Mouse (Mus musculus): ENCODE data around the gene Gria4.
"Not testable (repeated sequence)": the region's sequence is repeated elsewhere in the genome, so short reads cannot be mapped to it uniquely, and the experiment has no call there.

Gene Gria4

DNA sequence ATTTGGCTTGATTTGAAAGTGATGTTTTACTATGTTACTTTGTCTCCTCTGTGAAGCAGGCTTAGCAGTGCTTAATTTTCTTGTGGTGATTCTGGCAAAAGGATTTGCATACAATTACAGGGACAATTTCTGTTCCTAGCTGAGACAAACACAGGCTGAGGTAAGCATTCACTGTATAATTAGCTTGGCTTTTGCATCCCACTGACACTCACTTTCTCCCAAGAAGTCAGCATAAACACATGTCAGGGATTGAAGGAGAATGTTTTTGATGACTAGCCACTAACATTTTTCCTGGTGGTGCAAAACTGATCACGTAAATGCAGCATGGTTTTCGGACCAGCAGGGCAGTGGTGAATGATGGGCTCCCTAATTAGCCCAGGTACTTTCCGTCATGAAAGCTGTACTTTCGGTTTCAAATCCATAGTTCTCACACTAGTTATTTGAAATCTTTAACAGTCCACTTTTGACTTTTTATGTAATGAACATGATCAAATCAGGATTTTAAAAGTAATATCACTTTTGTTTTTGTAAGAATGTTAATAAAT is 240.5 kb downstream of the Gria4 start:
- DNase-seq = no peak

DNA sequence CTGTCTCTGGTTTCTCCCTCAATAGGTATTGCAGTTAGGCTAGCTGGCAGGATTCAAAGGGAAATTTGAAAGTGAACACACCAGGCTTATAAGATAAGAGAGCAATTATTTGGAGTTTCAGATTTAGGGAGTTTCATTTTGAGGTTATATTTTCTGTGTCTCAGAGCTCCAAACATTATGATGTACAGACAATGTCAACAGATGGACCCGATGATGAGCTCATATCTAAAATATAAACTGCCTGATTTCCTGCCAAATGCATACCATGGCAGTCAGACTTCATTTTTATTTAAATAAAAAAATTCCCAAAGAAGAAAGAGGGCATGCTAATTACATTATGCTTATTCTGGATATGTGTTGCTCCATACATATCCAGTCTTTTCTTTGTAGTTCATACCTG is 256.8 kb downstream of the Gria4 start:
- DNase-seq = no peak

DNA sequence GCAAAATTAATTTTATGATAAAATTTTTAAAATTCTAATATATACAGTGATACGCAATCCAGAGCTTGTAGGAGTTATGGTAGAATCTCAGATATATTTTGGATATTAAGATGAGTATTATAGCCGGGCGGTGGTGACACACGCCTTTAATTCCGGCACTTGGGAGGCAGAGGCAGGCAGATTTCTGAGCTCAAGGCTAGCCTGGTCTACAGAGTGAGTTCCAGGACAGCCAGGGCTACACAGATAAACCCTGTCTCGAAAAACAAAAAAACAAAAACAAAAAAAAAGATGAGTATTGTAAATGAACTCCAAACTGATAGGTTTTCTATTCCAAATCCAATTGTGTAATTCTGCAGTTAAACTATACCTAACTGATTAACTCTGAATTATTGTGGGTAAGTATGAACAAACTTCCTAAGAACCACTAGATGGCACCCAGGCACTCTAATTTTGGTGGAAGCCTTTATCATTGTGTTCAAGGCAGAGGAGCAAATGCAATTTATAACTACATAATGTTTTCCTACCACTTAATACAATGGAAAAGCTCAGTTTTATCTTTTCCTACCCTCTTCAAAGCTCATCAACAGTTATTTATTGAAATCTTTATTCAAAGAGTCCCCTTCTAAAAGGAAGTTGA is 259.4 kb downstream of the Gria4 start:
- no peak for DNase-seq

DNA sequence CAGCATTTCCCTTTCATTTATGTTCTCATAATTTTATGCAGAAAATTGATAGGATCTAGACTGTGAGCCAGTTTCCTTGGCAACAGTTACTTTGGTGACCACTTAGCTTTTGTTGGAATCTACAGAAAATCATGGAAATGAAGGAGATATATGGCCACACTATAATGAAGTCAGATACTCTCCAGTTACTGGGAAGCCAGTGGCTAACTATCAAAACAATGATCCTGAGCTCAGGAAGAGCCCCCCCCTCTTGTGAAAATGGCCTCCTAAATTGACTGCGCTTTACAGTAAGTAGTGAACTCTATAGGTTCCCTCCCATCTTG is 281.5 kb downstream of the Gria4 start:
- DNase-seq = no peak

DNA sequence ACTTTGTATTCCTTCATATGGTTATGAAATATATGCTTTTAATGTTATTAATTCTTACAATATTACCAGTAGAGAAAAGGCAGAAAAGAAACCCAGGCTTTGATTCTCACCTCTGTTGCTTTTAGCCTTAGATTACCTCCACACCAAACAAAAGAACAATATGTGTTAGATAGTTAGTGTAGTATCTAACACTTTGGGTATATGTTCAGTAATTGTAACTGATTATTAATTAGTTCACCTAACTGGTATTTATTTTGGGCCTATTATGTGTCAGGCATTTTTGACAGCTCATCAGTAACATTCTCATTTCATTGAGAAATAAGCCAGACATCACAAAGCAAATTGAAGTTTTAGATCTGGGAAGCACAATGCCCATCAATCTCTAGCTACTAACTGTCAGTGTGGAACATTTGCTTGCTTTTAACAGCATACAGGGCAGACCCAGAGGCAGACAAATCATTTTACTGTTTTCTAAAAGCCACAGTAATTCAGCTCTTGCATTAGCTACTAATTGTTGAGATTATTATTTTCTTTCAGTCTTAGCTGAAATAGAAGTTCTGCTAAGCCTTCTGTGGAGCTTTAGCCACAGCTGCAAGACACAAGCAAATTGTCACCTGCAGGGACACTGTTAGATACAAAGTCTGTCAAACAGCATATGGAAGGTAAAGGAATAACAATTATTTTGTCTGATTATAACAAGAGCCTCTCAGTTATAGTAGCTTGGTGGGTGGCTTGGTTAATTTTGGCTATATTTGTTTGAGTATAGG is 282.1 kb downstream of the Gria4 start:
- no peak for DNase-seq

DNA sequence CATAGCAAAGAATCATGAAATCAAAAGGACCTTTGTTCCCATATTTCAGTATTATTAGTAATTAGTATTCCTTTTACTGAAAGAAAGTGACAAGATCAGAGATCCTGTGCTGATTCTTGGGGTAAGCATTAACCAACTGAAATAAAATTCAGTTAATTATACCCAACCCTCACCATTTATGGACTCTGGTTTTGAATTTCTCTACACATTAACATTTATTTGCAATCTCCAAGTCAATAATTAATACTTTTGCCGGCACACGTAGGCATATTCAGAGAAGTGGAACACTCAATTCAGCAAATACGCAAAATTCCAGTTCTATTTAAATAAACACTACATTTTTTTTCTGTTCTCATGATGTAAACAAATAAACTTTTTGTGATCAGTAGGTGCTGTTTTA is 289.9 kb downstream of the Gria4 start:
- DNase-seq = no peak

DNA sequence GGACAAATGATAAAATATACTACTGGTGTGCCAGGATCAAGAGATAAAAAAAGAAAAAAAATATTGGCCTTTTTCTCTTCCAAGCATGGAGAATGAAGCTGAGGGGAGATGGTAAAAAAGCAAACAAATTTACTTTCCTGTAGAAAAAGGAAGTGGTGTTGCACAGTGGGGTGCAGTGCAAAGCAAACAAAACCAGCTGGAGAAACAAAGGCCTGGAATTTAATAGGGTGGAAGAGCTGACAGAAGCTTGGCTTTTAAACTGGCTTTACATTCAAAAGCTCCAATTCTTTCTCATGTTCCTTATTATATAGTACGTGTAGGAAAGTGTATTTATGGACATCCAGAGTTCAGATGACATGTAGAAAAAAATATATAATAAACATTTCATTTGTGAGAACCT is 290.9 kb downstream of the Gria4 start:
- no peak for DNase-seq

DNA sequence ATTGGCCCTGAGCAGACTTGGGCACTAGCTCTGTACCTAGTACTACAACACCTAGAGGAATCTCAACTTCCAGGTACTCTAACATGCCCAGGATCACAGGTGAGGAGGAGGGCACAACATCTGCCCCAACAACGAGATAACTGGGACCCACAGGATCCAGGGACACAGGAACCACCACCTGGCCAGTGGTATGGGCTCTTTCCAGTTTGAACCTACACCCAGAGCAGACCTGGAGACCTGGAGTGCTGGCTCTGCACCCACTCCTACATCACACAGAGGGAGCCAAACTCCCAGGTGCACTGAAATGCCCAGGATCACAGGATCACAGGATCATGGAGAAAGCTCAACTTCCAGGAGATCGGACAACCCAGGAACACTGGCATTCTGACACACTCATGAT is 309.6 kb downstream of the Gria4 start:
- no peak for DNase-seq

DNA sequence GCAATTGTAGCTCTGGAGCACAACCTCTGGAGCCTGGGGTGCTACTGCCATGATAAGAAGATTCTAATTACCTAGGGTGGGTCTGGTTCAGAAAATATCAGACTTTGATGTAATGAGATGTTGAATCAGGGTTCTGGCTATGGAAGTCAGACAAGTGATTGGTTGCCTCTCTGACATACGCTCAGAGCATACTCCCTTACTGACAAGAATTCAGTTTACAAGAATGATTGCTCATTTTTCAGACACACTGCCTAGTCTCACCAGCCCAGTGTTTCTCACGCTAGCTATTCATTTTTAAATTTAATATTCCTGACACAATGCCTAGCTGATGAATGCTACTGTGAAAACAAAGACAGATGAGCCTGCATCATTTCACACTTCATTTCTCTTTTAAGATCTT is 311.5 kb downstream of the Gria4 start:
- no peak for DNase-seq

DNA sequence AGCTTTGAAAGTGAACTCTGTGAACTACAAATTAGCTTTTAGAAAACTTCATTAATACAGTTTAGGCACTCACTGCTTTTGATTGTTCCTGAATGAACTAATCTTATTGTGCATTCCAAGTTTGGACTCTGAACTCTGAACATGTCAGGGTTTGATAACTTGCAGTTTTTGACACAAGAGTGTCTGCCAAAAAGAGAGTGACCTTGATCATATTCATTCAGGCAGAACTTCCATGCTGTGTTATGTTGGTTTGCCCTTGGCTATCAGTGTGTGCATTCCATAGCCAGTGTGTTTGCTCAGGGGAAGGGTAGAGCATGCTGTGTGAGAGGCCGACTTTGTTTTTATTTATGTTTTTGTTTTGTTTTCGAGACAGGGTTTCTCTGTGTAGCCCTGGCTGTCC is 325.2 kb downstream of the Gria4 start:
- DNase-seq = no peak

DNA sequence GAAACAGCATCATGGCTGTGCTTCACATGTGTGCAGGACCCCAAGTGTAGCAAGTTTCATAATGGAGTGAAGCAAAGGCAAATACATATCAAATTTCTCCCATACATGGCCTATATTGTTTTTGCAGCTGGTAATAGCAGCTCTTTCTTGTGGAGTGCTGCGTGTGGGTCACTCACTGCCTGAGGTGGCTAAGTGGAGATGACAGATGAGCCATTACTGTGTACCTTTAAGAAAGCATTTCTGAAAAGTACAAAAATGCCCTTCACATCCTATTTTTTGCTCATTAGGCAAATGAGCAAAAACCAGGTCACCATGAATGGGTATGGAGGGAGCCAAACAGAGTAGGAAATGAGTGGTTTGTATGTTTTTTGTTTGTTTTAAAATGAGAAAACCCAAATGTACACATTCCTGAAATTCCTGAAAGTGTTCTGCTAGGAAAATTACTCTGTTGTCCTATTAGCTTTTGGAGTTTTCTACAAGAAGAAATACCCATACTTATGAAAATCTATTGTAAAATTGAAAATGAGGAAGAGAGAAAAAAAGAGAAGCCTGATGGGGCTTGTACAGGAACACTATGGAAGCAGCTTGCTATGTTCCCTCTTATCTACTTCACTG is 336.5 kb downstream of the Gria4 start:
- DNase-seq = no peak

DNA sequence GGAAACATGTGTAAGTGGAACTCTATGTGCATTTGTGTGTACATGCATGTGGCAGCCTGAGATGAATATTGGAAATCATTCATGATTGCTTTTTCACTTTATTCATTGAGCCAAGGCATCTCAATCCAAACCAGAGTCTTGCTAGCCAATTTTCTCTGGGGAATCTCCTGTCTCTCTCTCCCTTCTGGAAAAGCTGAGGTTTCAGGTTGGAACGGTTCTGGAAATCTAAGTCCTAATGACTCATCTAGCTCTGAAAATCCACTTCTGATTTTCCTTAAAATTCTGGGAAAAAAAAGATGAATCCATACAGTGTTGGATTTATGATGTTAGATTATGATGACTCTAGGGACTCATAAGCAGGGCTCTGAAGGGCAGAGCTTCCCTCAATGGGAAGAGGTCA is 337.8 kb downstream of the Gria4 start:
- no peak for DNase-seq

DNA sequence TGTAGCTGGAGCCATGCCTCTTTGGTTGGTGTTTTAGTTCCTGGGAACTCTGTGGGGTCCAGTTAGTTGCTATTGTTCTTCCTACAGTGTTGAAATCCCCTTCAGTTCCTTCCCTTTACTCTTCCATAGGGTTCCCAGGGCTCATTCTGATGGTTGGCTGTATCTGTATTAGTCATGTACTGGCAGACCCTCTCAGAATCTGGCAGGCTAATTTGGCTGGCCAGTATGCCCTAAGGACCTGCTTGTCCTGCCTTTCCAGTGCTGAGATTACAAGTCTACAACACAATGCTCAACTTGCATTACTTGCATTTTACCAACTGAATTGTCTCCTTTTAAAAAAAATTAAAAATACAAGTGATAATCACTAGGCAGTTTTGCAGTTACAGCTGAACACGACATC is 338.4 kb downstream of the Gria4 start:
- DNase-seq = no peak

DNA sequence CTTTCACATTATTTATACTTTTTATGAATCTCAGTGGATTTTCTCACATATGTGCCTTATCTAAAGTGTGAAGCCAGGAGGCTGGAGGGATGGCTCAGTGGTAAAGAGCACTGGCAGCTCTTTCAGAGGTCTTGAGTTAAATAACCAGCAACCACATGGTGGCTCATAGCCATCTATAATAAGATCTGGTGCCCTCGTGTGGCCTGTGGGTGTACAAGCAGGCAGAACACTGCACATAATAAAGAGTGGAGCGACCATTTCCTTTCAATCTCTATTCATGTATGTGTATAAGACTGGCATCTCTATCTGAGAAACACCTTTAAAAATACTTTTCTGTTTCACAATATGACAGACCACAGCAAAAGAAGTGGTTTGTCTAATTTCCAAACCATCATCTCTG is 353.1 kb downstream of the Gria4 start:
- peak; percentile 48 for DNase-seq

DNA sequence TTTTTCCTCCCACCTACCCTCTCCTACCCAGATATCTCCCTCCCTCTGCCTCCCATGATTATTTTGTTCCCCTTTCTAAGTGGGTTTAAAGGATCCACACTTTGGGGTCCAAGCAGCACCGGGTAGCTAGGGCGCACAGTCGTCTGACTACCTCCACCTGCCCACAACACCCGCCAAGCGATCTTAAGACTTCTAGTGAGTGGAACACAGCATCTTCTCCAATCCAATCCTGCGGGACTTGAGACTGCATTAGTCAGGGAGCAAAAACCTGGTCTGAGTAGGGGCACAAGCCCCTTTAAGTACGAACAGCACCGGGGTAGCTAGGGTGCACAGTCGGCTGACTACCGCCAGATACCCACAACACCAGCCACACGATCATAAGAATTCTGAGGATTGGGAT is 395.2 kb downstream of the Gria4 start:
- not testable (repeated sequence) for DNase-seq

DNA sequence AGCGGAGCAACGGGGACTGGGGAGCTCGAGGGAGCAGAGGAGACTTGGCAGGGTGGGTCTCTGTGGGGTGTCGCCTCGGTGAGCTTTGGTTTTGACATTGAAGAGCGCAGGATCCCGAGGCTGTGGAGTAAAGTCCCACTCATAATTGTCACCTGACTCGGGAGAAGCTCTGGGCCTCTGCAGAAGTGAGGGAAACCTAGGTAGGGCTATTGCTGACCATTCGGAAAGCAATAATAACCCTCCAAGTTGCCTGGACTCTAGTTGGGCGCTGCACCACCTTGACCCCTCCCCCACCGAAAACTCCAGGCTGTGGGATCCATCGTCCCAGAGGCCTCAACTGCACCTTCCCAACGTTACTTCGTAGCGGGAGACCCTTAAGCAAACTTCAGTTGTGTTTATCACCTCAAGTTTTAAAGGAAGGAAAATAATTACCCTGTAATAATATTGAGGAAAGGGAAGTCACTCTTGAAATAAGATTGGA is 419.4 kb downstream of the Gria4 start:
- peak; percentile 41 for DNase-seq

DNA sequence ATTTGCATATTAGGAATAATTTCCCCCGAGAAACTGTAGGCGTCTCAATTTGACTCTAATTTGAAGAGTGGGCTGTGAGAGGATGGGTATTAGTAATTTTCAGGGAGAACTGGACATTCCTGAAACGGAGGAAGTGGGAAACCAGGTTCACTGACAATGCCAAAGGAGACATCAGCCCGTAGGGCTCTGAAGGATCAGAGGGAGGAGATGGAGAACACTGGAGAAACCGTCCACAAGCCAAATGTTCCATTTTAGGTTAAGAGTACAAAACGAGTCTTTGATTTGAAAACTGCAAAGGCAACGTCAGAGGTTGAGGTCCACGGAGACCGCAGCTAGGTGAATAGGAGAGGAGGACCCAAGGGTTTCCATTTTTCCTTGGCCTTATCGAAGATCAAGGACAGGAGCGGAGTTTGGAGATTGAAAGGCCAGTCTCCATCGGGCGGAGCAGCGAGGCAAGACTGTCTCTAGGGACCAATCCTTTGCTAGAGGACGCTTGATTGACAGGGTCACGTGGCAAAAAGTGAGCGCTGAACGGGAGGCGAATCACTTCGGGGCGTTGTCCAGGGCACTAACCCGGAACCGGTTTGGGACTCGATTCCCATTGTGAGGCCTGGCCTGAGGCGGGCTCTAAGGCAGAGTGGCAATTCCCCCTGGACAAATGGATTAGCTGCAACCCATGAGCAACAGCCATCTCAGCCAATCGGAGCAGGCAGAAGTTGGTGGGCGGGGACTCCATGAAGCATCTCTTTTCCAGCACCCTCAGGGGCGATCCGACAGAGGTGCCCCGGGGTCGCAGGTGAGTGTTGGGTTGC is 420.0 kb downstream of the Gria4 start, which contains the start of gene Msantd4:
TSS of gene Msantd4 (plus strand) at position 735 of the 812 bp plus-strand sequence.
- peak; percentile 99 for DNase-seq

All from lung, postnatal 10 days (tissue).